Mouse (Mus musculus): ENCODE results near the gene Trim50. TPM values are rescaled to one million over a fixed set of nuclear protein-coding genes. Genes with fewer than 3 reads are reported as not detected.
"Not testable (repeated sequence)": the region's sequence is repeated elsewhere in the genome, so short reads cannot be mapped to it uniquely, and the experiment has no call there.

Trim50 gene
- total and polyA plus RNA-seq, 3 experiments: not detected

DNA sequence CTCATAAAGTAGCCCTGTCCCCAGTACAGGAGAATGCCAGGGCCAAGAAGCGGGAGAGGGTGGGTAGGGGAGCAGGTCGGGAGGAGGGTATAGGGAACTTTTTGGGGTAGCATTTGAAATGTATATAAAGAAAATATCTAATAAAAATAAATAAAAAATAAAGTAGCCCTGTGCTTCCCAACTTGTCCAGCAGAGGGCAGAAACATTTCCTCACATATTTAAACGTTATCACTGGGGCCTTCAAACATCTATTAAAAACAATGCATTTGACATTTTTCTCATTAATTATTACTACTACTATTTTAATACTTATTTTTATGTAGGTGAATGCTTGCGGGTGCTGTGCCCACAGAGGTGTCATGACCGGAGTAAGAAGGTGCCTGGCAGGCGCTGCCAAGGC lies 14.7 kb downstream of the Trim50 start:
- peaks cover 17% of the 10 kb centered on the region for H3K79me2 ChIP-seq (replicated peaks; ENCODE audit: control insufficient read depth, extremely low read depth, insufficient read depth, poor library complexity, severe bottlenecking)
- H3K27ac ChIP-seq (ENCODE audit: insufficient read depth, low read depth): no peak overlapping the region
- in situ Hi-C loops (cut with MboI; ENCODE audit: low pct_ligation_motif_present, low pct_unique_long_range_greater_than_20kb, low sequenced_read_pairs): no loop called here
- dilution Hi-C loops (cut with MboI; ENCODE audit: extremely low pct_ligation_motif_present, extremely low pct_unique_long_range_greater_than_20kb, low sequenced_read_pairs): no loop called here
- H3K36me3 ChIP-seq (replicated peaks in 1 of 2; ENCODE audit: control insufficient read depth in 1 of 2, insufficient read depth in 1 of 2, low read length in 1 of 2): peaks cover 10 to 16% of the 10 kb centered on the region in 2 experiments
- H3K4me3 ChIP-seq (replicated peaks in 1 of 3; ENCODE audit: low read depth in 2 of 3, low read length in 2 of 3, poor library complexity in 1 of 3): no peak overlapping the region
- peaks cover 28% of the 10 kb centered on the region for H3K27me3 ChIP-seq (replicated peaks)
- DNase-seq (ENCODE audit: extremely low read depth): no peak
- no peaks in the 10 kb centered on the region for H3K9me3 ChIP-seq (replicated peaks; ENCODE audit: low read length)
- H3K9ac ChIP-seq (ENCODE audit: insufficient read depth, low read depth): no peak overlapping the region
- TF ChIP-seq JUN (IDR thresholded peaks at IDR 0.05; ENCODE audit: insufficient read depth, low read depth, low read length) (no peak), CTCF (conservative IDR thresholded peaks at IDR 0.05 in 1 of 2, IDR thresholded peaks at IDR 0.05 in 1 of 2; ENCODE audit: low read depth in 2 of 2, low read length in 2 of 2) (peak; percentile 37 to 48)
- peaks cover 3 to 17% of the 10 kb centered on the region in 2 experiments; a peak in 3 of 4 replicates for H3K4me1 ChIP-seq (ENCODE audit: control insufficient read depth in 1 of 2, insufficient read depth in 2 of 2)
- no peak overlapping the region for H3K4me2 ChIP-seq (ENCODE audit: insufficient read depth, low read depth, poor library complexity, severe bottlenecking)

DNA sequence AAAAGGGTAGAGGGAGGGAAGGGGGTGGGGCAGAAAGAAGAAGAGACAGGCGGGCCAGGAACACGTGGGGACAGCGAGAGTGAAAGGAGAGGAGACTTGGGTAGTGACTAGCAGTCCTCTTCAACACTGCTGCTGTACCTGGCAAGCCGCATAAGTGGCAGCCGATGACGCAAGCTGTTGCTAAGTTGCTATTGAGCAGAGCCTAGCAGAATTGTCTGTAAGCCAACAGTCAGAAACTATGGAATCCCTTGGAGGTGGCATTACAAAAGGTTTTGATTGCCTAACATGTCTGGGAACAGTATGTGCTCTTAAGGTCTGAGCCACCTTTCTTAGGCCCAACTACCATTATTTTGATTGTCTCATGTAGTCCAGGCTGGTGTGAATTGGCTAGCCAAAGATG lies 15.2 kb downstream of the Trim50 start:
- Histone ChIP-seq H3K4me2 (ENCODE audit: insufficient read depth, low read depth, poor library complexity, severe bottlenecking) (no peak overlapping the region), H3K9ac (ENCODE audit: insufficient read depth, low read depth) (no peak overlapping the region), H3K9me3 (replicated peaks; ENCODE audit: low read length) (peaks cover 2% of the 10 kb centered on the region), H3K36me3 (replicated peaks in 1 of 2; ENCODE audit: control insufficient read depth in 1 of 2, insufficient read depth in 1 of 2, low read length in 1 of 2) (peaks cover 13 to 20% of the 10 kb centered on the region in 2 experiments), H3K4me1 (ENCODE audit: control insufficient read depth in 1 of 2, insufficient read depth in 2 of 2) (peaks cover 3 to 17% of the 10 kb centered on the region in 2 experiments; a peak in 3 of 4 replicates), H3K27ac (ENCODE audit: insufficient read depth, low read depth) (no peak overlapping the region), H3K27me3 (replicated peaks) (peaks cover 28% of the 10 kb centered on the region), H3K79me2 (replicated peaks; ENCODE audit: control insufficient read depth, extremely low read depth, insufficient read depth, poor library complexity, severe bottlenecking) (peaks cover 17% of the 10 kb centered on the region), H3K4me3 (replicated peaks in 1 of 3; ENCODE audit: low read depth in 2 of 3, low read length in 2 of 3, poor library complexity in 1 of 3) (no peak overlapping the region)
- no peak for DNase-seq (ENCODE audit: extremely low read depth)
- TF ChIP-seq JUN (IDR thresholded peaks at IDR 0.05; ENCODE audit: insufficient read depth, low read depth, low read length) (no peak), MAFK (IDR thresholded peaks at IDR 0.05; ENCODE audit: insufficient replicate concordance, low read length) (no peak), ELF1 (IDR thresholded peaks at IDR 0.05; ENCODE audit: low read depth, low read length) (no peak), MYC (IDR thresholded peaks at IDR 0.05; ENCODE audit: low read depth, low read length) (no peak), MEF2A (IDR thresholded peaks at IDR 0.05; ENCODE audit: borderline replicate concordance, low read depth, low read length) (no peak), SMC3 (IDR thresholded peaks at IDR 0.05; ENCODE audit: low read depth, low read length) (no peak), POLR2A (IDR thresholded peaks at IDR 0.05; ENCODE audit: low read depth, low read length) (no peak), CHD2 (IDR thresholded peaks at IDR 0.05; ENCODE audit: low read length) (no peak), MAZ (IDR thresholded peaks at IDR 0.05; ENCODE audit: low read depth, low read length) (no peak), IRF4 (IDR thresholded peaks at IDR 0.05; ENCODE audit: low read depth, low read length) (no peak), E2F4 (IDR thresholded peaks at IDR 0.05; ENCODE audit: insufficient replicate concordance, low read depth, low read length) (no peak)
- in situ Hi-C loops (cut with MboI; ENCODE audit: low pct_ligation_motif_present, low pct_unique_long_range_greater_than_20kb, low sequenced_read_pairs): no loop called here
- dilution Hi-C loops (cut with MboI; ENCODE audit: extremely low pct_ligation_motif_present, extremely low pct_unique_long_range_greater_than_20kb, low sequenced_read_pairs): no loop called here

DNA sequence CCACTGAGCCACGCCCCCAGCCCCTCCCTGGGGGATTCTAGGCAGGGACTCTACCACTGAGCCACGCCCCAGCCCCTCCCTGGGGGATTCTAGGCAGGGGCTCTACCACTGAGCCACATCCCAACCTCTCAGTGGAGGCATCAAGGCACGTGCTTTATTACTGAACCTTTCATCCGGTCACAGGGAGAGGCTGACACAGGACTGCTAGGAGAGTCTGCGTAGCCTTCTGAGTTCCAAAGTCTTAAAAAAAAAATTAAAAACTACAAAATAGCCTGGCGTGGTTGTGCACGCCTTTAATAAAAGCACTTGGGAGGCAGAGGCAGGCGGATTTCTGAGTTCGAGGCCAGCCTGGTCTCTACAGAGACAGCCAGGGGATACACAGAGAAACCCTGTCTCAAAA lies 16.1 kb downstream of the Trim50 start:
- Histone ChIP-seq H3K4me3 (replicated peaks in 1 of 3; ENCODE audit: low read depth in 2 of 3, low read length in 2 of 3, poor library complexity in 1 of 3) (peak overlapping the region; percentile 78 to 100 (median 94)), H3K4me2 (ENCODE audit: insufficient read depth, low read depth, poor library complexity, severe bottlenecking) (peak overlapping the region; percentile 82), H3K4me1 (ENCODE audit: control insufficient read depth in 1 of 2, insufficient read depth in 2 of 2) (peaks cover 3 to 17% of the 10 kb centered on the region in 2 experiments; a peak in 3 of 4 replicates), H3K36me3 (replicated peaks in 1 of 2; ENCODE audit: control insufficient read depth in 1 of 2, insufficient read depth in 1 of 2, low read length in 1 of 2) (peaks cover 22 to 29% of the 10 kb centered on the region in 2 experiments), H3K9ac (ENCODE audit: insufficient read depth, low read depth) (peak overlapping the region; percentile 81), H3K79me2 (replicated peaks; ENCODE audit: control insufficient read depth, extremely low read depth, insufficient read depth, poor library complexity, severe bottlenecking) (peaks cover 17% of the 10 kb centered on the region), H3K27me3 (replicated peaks) (peaks cover 21% of the 10 kb centered on the region)
- H3K9me3 ChIP-seq (replicated peaks; ENCODE audit: low read length); dilution Hi-C loops (cut with MboI; ENCODE audit: extremely low pct_ligation_motif_present, extremely low pct_unique_long_range_greater_than_20kb, low sequenced_read_pairs); H3K27ac ChIP-seq (ENCODE audit: insufficient read depth, low read depth); DNase-seq (ENCODE audit: extremely low read depth); in situ Hi-C loops (cut with MboI; ENCODE audit: low pct_ligation_motif_present, low pct_unique_long_range_greater_than_20kb, low sequenced_read_pairs): not testable (repeated sequence)

Data from CH12.LX (cell line).